Mouse (Mus musculus) heart, postnatal 0 days (tissue): ENCODE measurements around the gene Ntn5. TPM values are rescaled to one million over a fixed set of nuclear protein-coding genes. Genes with fewer than 3 reads are reported as not detected.

Source experiments
- ATAC-seq: fragments of 200-750 bp; cut with Nextera tagmentation; 2 replicates; pipeline ENCODE4 v1.8.0; 2017; ENCODE audit warnings: low read depth, moderate number of reproducible peaks, moderate library complexity; ENCODE audit not compliant: insufficient read depth
- DNase-seq: peaks from one replicate; pipeline ENCODE4 v3.0.0-alpha.2; 2016; ENCODE audit warnings: low spot score
- H3K27ac ChIP-seq: fragments of 300-500 bp; sonication (generic); 2 replicates; pipeline ENCODE4 v1.5.1; 2014; ENCODE audit warnings: low read depth, mild to moderate bottlenecking
- H3K27me3 ChIP-seq: fragments of 300-500 bp; sonication (generic); 2 replicates; pipeline ENCODE4 v1.6.1; 2014; ENCODE audit warnings: low read length, mixed read lengths; ENCODE audit not compliant: control insufficient read depth, insufficient read depth
- H3K36me3 ChIP-seq: fragments of 300-500 bp; sonication (generic); replicated peaks from 2 replicates; pipeline ENCODE4 v1.6.1; 2014; ENCODE audit warnings: low read length, mixed read lengths; ENCODE audit not compliant: control insufficient read depth, insufficient read depth
- H3K4me1 ChIP-seq: fragments of 300-500 bp; sonication (generic); 2 replicates; pipeline ENCODE4 v1.6.1; 2014; ENCODE audit warnings: antibody characterized with exemption; ENCODE audit not compliant: control insufficient read depth, insufficient read depth
- H3K4me2 ChIP-seq: fragments of 300-500 bp; sonication (generic); 2 replicates; pipeline ENCODE4 v1.6.1; 2014; ENCODE audit warnings: low read depth, mild to moderate bottlenecking, low read length, moderate library complexity
- H3K4me3 ChIP-seq: fragments of 300-500 bp; sonication (generic); 2 replicates; pipeline ENCODE4 v1.5.1; 2014; ENCODE audit warnings: low read depth, low read length
- H3K9ac ChIP-seq: fragments of 300-500 bp; sonication (generic); replicated peaks from 2 replicates; pipeline ENCODE4 v1.6.1; 2014; ENCODE audit warnings: low read depth, low read length, mixed read lengths
- H3K9me3 ChIP-seq: fragments of 300-500 bp; sonication (generic); replicated peaks from 2 replicates; pipeline ENCODE4 v1.6.1; 2016; ENCODE audit warnings: low read length; ENCODE audit not compliant: control insufficient read depth
- CTCF ChIP-seq: IDR thresholded peaks from 2 replicates; pipeline ENCODE4 v1.5.1; 2016; ENCODE audit warnings: antibody characterized with exemption, control low read depth, low read depth
- EP300 ChIP-seq: IDR thresholded peaks from 2 replicates; pipeline ENCODE4 v1.6.1; 2016; ENCODE audit warnings: antibody characterized with exemption, low read depth
- WGBS: fragments of 180-500 bp; shearing (Covaris S2); extraction: QIAGEN DNeasy Blood & Tissue Kit; methylation state at CpG from one replicate; pipeline ENCODE4 v1.1.7; 2014; 5-methylcytosine and 5-hydroxymethylcytosine counted together
- polyA plus RNA-seq: library from polyadenylated mRNA; unstranded; fragments of >200 nt; fragmentation: Nextera tagmentation; extraction: Ambion mirVana; gene quantifications from 2 replicates; pipeline ENCODE4 v1.2.1, GENCODE M21; 2015
- total RNA-seq: library from RNA; depleted of rRNA; stranded (reverse); fragments of >200 nt; gene quantifications from 2 replicates; pipeline ENCODE4 v1.2.3, GENCODE M21; 2014; ENCODE audit warnings: low replicate concordance

The Ntn5 gene
- total and polyA plus RNA-seq, 2 experiments from 2014 or later = not detected

DNA sequence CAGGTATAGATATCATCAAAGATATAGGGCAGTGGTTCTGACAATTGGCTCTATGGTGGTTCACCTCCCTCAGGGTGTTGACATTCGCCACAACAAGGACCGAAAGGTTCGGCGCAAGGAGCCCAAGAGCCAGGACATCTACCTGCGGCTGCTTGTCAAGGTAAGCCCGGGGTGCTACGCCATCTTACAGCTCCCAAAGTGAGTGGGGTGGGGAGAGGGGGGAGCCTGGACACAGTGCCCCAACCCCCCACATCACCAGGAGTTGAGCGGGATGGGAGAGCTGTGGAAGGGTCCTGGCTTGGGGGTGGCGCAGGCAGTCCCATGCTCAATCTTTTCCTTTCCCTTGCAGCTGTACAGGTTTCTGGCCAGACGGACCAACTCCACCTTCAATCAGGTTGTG, 35.4 kb downstream of the Ntn5 start:
- Histone ChIP-seq H3K36me3 (peaks cover 36% of the 10 kb centered on the region), H3K9me3 (no peaks in the 10 kb centered on the region), H3K27me3 (no peaks in the 10 kb centered on the region), H3K9ac (peak overlapping the region; percentile 90), H3K4me1 (peaks cover 31% of the 10 kb centered on the region), H3K27ac (peak overlapping the region; percentile 90; the same call in 1 of the 2 replicates), H3K4me3 (peak overlapping the region; percentile 82), H3K4me2 (peak overlapping the region; percentile 68)
- DNase-seq (no peak), ATAC-seq (no peak)
- WGBS = 82% methylated on average over 10 of the region's 10 CpGs
- no peak for TF ChIP-seq CTCF
- TF ChIP-seq EP300 = no peak

DNA sequence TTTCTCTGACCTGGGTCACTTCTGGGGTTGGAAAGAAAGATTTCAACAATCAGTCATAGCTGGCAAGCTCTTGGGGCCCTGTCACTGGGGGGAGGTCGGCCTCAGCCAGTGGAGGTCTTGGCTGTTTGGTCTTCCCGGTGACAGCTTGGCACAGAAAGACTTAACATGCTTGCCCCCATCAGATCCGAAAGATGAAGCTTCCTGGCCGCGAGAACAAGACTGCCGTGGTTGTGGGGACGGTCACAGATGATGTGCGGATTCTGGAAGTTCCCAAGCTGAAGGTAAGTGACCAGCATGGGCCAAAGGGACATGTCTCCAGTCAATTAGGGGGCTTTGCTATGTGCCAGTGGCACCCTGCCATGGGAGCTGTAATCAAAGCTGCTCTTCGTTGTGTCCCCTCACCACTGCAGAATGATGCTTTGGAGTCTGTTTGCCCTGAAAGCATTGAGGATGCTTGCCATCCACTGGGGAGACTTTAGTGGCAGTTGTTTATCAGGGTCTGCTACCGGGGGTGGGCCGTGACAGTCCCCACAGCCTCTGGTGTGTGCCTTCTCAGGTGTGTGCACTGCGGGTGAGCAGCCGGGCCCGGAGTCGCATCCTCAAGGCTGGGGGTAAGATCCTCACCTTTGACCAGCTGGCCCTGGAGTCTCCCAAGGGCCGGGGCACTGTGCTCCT, 36.1 kb downstream of the Ntn5 start:
- H3K27ac ChIP-seq = no peak overlapping the region
- H3K9me3 ChIP-seq = no peaks in the 10 kb centered on the region
- H3K9ac ChIP-seq = no peak overlapping the region
- TF ChIP-seq CTCF (no peak), EP300 (no peak)
- peaks cover 36% of the 10 kb centered on the region for H3K36me3 ChIP-seq
- H3K27me3 ChIP-seq = no peaks in the 10 kb centered on the region
- H3K4me3 ChIP-seq = no peak overlapping the region
- no peak for ATAC-seq
- no peak for DNase-seq
- H3K4me2 ChIP-seq = no peak overlapping the region
- peaks cover 27% of the 10 kb centered on the region for H3K4me1 ChIP-seq
- 91% methylated on average over 15 of the region's 16 CpGs for WGBS

DNA sequence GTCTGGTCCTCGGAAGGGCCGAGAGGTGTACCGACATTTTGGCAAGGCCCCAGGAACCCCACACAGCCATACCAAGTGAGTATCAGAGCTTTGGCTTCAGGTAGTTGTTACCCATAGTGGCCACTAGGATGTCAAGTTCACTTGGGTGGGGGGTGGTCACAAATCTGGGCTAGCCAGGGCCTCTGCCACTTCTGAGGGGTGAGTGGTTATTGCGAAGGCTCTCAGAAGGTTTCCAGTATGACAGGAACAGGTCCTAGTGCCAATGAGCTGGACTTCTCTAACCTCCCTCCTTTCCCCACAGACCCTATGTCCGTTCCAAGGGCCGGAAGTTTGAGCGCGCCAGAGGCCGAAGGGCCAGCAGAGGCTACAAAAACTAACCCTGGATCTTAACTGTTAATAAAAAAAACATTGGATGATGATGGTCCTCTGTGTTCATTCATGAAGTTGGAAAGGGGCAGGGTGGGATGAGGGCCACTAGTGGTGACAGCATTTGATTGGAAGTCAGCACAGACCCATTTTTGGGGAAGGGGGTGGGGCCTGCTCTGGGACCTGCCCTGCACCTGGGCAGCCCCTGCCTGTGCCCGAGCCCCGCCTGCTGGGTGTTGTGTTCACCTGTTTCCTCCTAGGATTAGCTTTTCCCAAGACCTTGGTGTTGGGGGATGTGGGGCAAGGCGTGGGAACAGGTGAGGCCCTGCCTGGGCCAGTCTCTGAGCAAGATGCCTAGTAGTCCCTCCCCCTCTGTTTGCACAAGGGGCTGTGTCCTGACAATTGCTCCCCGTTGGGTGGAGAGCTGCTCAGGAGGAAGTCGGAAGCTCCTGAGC, 36.8 kb downstream of the Ntn5 start, which contains the start of gene Fam83e:
TSS of gene Fam83e (plus strand) at position 800 of the 821 bp plus-strand sequence.
- WGBS = 81% methylated on average over 14 of the region's 14 CpGs
- ATAC-seq (no peak), DNase-seq (no peak)
- no peak within 1 kb of the TSS for H3K4me2 ChIP-seq
- no peak within 1 kb of the TSS for H3K4me3 ChIP-seq
- peaks cover 36% of the 10 kb centered on the region for H3K36me3 ChIP-seq
- H3K27ac ChIP-seq = no peak within 1 kb of the TSS
- H3K27me3 ChIP-seq = no peaks in the 10 kb centered on the region
- H3K9ac ChIP-seq = no peak within 1 kb of the TSS
- peaks cover 23% of the 10 kb centered on the region for H3K4me1 ChIP-seq
- H3K9me3 ChIP-seq = no peaks in the 10 kb centered on the region
- no peak for TF ChIP-seq EP300

DNA sequence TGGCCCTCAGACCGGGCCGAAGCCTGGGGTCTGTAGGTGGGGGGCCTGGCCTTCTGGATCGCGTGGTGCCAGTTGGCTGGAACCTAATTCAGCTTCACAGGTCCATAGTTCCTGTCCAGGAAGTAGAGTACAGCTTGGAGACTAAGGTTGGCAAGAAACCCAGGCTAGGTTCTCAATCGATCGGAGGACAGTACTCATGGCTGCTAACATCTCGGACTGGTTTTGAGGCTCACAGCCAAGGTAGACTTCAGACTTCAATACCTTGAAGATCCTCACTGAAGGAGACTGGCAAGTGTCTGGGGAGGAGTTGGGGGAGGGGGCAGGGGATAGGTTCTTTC, 37.4 kb downstream of the Ntn5 start:
- H3K9me3 ChIP-seq = no peaks in the 10 kb centered on the region
- H3K4me2 ChIP-seq = no peak overlapping the region
- no peaks in the 10 kb centered on the region for H3K27me3 ChIP-seq
- H3K4me3 ChIP-seq = no peak overlapping the region
- H3K27ac ChIP-seq = no peak overlapping the region
- H3K9ac ChIP-seq = no peak overlapping the region
- WGBS = 79% methylated on average over 7 of the region's 7 CpGs
- DNase-seq (no peak), ATAC-seq (no peak)
- no peak for TF ChIP-seq EP300
- TF ChIP-seq CTCF = no peak
- peaks cover 17% of the 10 kb centered on the region for H3K4me1 ChIP-seq
- H3K36me3 ChIP-seq = peaks cover 36% of the 10 kb centered on the region

DNA sequence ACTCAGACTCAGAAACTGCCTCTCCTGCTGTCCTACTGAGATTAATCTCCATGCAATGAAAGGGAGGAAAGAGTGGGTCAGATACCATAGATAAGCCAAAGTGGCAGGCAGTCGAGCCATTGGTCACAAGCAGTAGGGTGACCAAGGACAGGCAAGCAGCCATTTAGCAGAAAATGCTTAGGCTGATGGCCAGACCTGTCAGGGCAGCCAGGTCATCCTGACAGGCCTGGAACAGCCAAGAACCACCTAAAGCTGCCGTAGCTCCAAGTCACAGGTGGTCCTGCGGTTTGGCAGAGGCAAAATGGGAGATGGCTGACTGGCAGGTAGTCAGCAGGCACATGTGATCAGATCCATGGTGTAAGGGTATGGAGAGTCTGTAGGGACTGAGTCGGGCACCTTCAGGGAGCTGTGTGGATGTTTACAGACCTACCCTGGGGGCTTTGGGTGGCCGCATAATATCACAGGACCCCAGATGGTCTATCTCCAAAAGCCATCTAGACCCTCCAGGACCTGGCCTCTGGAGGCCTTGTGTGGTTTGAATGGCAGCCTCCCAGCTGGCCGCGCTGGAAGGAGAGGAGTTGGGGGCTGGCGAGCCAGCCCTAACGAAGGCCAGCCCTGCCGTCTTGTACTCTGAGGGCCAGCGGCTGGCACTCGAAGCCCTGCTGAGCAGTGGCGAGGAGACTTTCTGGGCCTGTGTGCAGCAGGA, 38.0 kb downstream of the Ntn5 start:
- no peaks in the 10 kb centered on the region for H3K27me3 ChIP-seq
- no peak overlapping the region for H3K4me3 ChIP-seq
- DNase-seq = no peak
- H3K4me1 ChIP-seq = peaks cover 11% of the 10 kb centered on the region
- WGBS = 64% methylated on average over 13 of the region's 13 CpGs
- 0 out of 2 replicates have a peak overlapping the region, but pooled peaks have one; percentile 6 for H3K9ac ChIP-seq
- peaks cover 36% of the 10 kb centered on the region for H3K36me3 ChIP-seq
- ATAC-seq = no peak
- no peak overlapping the region for H3K27ac ChIP-seq
- TF ChIP-seq CTCF = no peak
- TF ChIP-seq EP300 = no peak
- no peaks in the 10 kb centered on the region for H3K9me3 ChIP-seq
- H3K4me2 ChIP-seq = no peak overlapping the region
